Mouse (Mus musculus) bone marrow macrophage, adult 2 months (primary cell): ENCODE data around the gene Kctd18.

Experiments used
- CTCF ChIP-seq: IDR thresholded peaks from 2 replicates; pipeline ENCODE4 v1.5.1; 2012; ENCODE audit warnings: low read depth, mild to moderate bottlenecking, low read length, moderate library complexity
- POLR2A ChIP-seq: IDR thresholded peaks from 2 replicates; pipeline ENCODE4 v1.6.1; 2012; ENCODE audit warnings: mild to moderate bottlenecking, low read depth, low read length, borderline replicate concordance

DNA sequence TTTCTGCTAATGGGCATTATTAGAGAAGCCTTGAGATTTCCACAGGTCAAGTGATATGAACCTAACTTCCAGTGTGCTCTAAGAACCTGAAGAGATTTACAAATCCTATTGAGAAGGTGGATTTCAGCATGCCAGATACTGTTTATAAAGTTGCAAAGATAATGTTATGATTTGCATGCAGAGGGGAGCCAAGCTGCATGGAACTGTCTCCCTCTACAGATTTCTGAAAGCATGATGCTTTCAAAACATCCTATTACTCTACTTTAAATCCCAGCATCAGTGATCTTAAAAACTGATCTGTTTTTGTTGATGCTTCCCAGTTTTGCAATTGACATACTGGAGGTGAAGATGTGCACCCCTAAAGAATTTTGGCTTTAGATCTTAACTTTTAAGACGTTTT lies 84.5 kb downstream of the Kctd18 start:
- TF ChIP-seq CTCF (no peak), POLR2A (no peak)
